16 mouse cellular contexts compared by ENCODE assay signal in genomic region chr16:32972535-32972934, GRCm38 (mm10). TPM values are rescaled to one million over a fixed set of nuclear protein-coding genes. Genes with fewer than 3 reads are reported as not detected.
DNase-seq lines count a peak whose midpoint lies in the region; ATAC-seq lines count a peak whose summit lies in the region.
"Had no signal": no experiment of that assay in that cellular context is flagged by ENCODE, and none has a peak within 500 bp of the region (broad histone marks: within the 10 kb centered on the region; RNA-seq: fewer than 3 reads in every experiment).

No protein-coding gene starts in this region.

- WGBS in midbrain, embryonic 10.5 days, result 86% methylated on average over 5 of the region's 5 CpGs
- 87% methylated on average over 5 of the region's 5 CpGs for WGBS in forebrain, embryonic 10.5 days

- H3K4me1 ChIP-seq in midbrain, embryonic 10.5 days, result no peaks in the 10 kb centered on the region
- no peaks in the 10 kb centered on the region for H3K4me1 ChIP-seq in forebrain, embryonic 10.5 days
- H3K4me1 ChIP-seq: embryonic facial prominence, embryonic 13.5 days; forebrain, embryonic 13.5 days had no signal

- H3K36me3 ChIP-seq in splenic B cell, adult 2 months (ENCODE audit: control insufficient read depth, insufficient read depth, low read length, poor library complexity, severe bottlenecking), result peaks cover 2% of the 10 kb centered on the region
- peaks cover 60% of the 10 kb centered on the region for H3K36me3 ChIP-seq in midbrain, embryonic 10.5 days
- peaks cover 57% of the 10 kb centered on the region for H3K36me3 ChIP-seq in forebrain, embryonic 10.5 days (replicated peaks)

- H3K9me3 ChIP-seq in midbrain, embryonic 10.5 days (replicated peaks), result no peaks in the 10 kb centered on the region
- H3K9me3 ChIP-seq in forebrain, embryonic 10.5 days, result peaks cover 1% of the 10 kb centered on the region; the same call in 1 of the 2 replicates
- H3K9me3 ChIP-seq: embryonic facial prominence, embryonic 13.5 days; forebrain, embryonic 13.5 days; hindbrain, embryonic 12.5 days had no signal

- no peaks in the 10 kb centered on the region for H3K27me3 ChIP-seq in splenic B cell, adult 2 months (ENCODE audit: control insufficient read depth, insufficient read depth, low read length, poor library complexity, severe bottlenecking)
- no peaks in the 10 kb centered on the region for H3K27me3 ChIP-seq in midbrain, embryonic 10.5 days (ENCODE audit: low read depth, poor library complexity, severe bottlenecking)
- no peaks in the 10 kb centered on the region for H3K27me3 ChIP-seq in forebrain, embryonic 10.5 days (ENCODE audit: poor library complexity, severe bottlenecking)
- H3K27me3 ChIP-seq: embryonic facial prominence, embryonic 13.5 days; forebrain, embryonic 13.5 days; hindbrain, embryonic 12.5 days had no signal

- peak; percentile 57 for ATAC-seq in activated CD4-positive, CD25-positive, alpha-beta regulatory T cell, adult 4 months
- ATAC-seq: forebrain, embryonic 13.5 days had no signal

- DNase-seq in spleen, postnatal 36 days (ENCODE audit: low spot score in 2 of 2), result peak; percentile 33 to 36
- no peak for DNase-seq in spleen, postnatal 4 days (ENCODE audit: low spot score in 2 of 2)
- peak; percentile 53 for DNase-seq in splenic B cell, adult 2 months (ENCODE audit: low read depth, low spot score)
- no peak for DNase-seq in adrenal gland, adult 8-10 months
- no peak for DNase-seq in midbrain, embryonic 10.5 days (ENCODE audit: low spot score)
- DNase-seq in forebrain, embryonic 10.5 days (ENCODE audit: extremely low spot score, low spot score), result no peak
- DNase-seq: cerebellum, postnatal 36 days; gastrocnemius, adult 2 months; kidney, adult 18-20 months; left cerebral cortex, postnatal 4 days; lung, adult 2 months; right cerebral cortex, postnatal 4 days had no signal

- no peak overlapping the region for H3K4me3 ChIP-seq in midbrain, embryonic 10.5 days
- no peak overlapping the region for H3K4me3 ChIP-seq in forebrain, embryonic 10.5 days
- H3K4me3 ChIP-seq: embryonic facial prominence, embryonic 13.5 days; forebrain, embryonic 13.5 days; gastrocnemius, adult 2 months; hindbrain, embryonic 12.5 days had no signal

- H3K27ac ChIP-seq in midbrain, embryonic 10.5 days (replicated peaks), result no peak overlapping the region
- no peak overlapping the region for H3K27ac ChIP-seq in forebrain, embryonic 10.5 days
- H3K27ac ChIP-seq: embryonic facial prominence, embryonic 13.5 days; forebrain, embryonic 13.5 days; gastrocnemius, adult 2 months; hindbrain, embryonic 12.5 days had no signal

RNA-seq across cellular contexts. Expression of gene Lrch3, which starts 58.6 kb away (rescaled TPM):
- polyA plus RNA-seq in activated CD4-positive, CD25-positive, alpha-beta regulatory T cell, adult 4 months (2017; shearing (Covaris generic)), result 10 to 100 TPM; 20.5 to 21.4 TPM
- 10 to 100 TPM; 36.3 to 48.0 (median 42.9) TPM for total RNA-seq in adrenal gland, adult 8-10 months (2022)
- polyA plus RNA-seq in midbrain, embryonic 10.5 days (2016; fragmentation: Nextera tagmentation; extraction: Ambion mirVana), result 32.1 and 40.3 TPM in 2 replicates
- polyA plus RNA-seq in forebrain, embryonic 10.5 days (2016; fragmentation: Nextera tagmentation; extraction: Ambion mirVana), result 29.4 and 33.9 TPM in 2 replicates

Comparison
In these comparisons a context has a peak if more than half of its experiments do, and no peak if none do; other contexts are left out.
1. DNase-seq: peak in spleen, postnatal 36 days (2 of 2) and splenic B cell, adult 2 months (single experiment); none in spleen, postnatal 4 days (0 of 2), adrenal gland, adult 8-10 months (single experiment), midbrain, embryonic 10.5 days (single experiment) and forebrain, embryonic 10.5 days (single experiment).